Mouse (Mus musculus) kidney, adult 2 months (tissue): ENCODE measurements around the gene Wnk1. TPM values are rescaled to one million over a fixed set of nuclear protein-coding genes. Genes with fewer than 3 reads are reported as not detected.

Source experiments
- DNase-seq: peaks from one replicate; pipeline ENCODE4 v3.0.0; 2021
- H3K27ac ChIP-seq: fragments of 200-500 bp; 2 replicates; pipeline ENCODE4 v1.5.1; 2012; ENCODE audit warnings: low read depth, low read length, control low read depth, inconsistent platforms; ENCODE audit not compliant: insufficient read depth
- H3K27me3 ChIP-seq: fragments of 200-500 bp; replicated peaks from 2 replicates; pipeline ENCODE4 v1.6.1; 2012; ENCODE audit warnings: mild to moderate bottlenecking, moderate library complexity, low read length, inconsistent platforms; ENCODE audit not compliant: control insufficient read depth, insufficient read depth
- H3K36me3 ChIP-seq: fragments of 200-500 bp; 2 replicates; pipeline ENCODE4 v1.6.1; 2012; ENCODE audit warnings: mild to moderate bottlenecking, moderate library complexity, low read length, inconsistent platforms; ENCODE audit not compliant: control insufficient read depth, insufficient read depth
- H3K4me1 ChIP-seq: fragments of 200-500 bp; 2 replicates; pipeline ENCODE4 v1.6.1; 2011; ENCODE audit warnings: low read length; ENCODE audit not compliant: control insufficient read depth, insufficient read depth
- H3K4me3 ChIP-seq: fragments of 200-500 bp; 2 replicates; pipeline ENCODE4 v1.5.1; 2011; ENCODE audit warnings: mild to moderate bottlenecking, low read depth, low read length, control low read depth; ENCODE audit not compliant: insufficient read depth
- CTCF ChIP-seq: fragments of 200-500 bp; conservative IDR thresholded peaks from 2 replicates; pipeline ENCODE4 v1.5.1; 2011; ENCODE audit warnings: low read depth, mild to moderate bottlenecking, control low read depth, low read length, moderate library complexity, mixed read lengths; ENCODE audit not compliant: insufficient read depth, insufficient read length
- POLR2A ChIP-seq: fragments of 200-500 bp; IDR thresholded peaks from one replicate; pipeline ENCODE4 v1.6.1; 2011; ENCODE audit warnings: low read depth, low read length, control low read depth
- WGBS: fragments of 180-500 bp; shearing (Covaris S2); methylation state at CpG from one replicate; pipeline ENCODE4 v1.1.7; 2018; 5-methylcytosine and 5-hydroxymethylcytosine counted together
- polyA plus RNA-seq: library from polyadenylated mRNA; depleted of rRNA; stranded (reverse); fragments of >200 nt; gene quantifications from 2 replicates; pipeline ENCODE4 v1.2.3, GENCODE M21; 2012

The Wnk1 gene
- polyA plus RNA-seq, 1 experiment: 135 TPM

GRCm38 (mm10) chr6:120039668-120040556 is 1.4 kb upstream of the Wnk1 start:
- WGBS: 2% methylated on average over 24 of the region's 24 CpGs
- Histone ChIP-seq H3K4me1 (peaks cover 3% of the 10 kb centered on the region; the same call in 1 of the 2 replicates), H3K27me3 (no peaks in the 10 kb centered on the region), H3K36me3 (no peaks in the 10 kb centered on the region), H3K27ac (no peak overlapping the region), H3K4me3 (peak overlapping the region; percentile 48)
- no peak for TF ChIP-seq POLR2A
- peak; percentile 64 for TF ChIP-seq CTCF
- DNase-seq: peak; percentile 91

GRCm38 (mm10) chr6:120039256-120039563 is 738 bp upstream of the Wnk1 start:
- Histone ChIP-seq H3K4me1 (peaks cover 3% of the 10 kb centered on the region; the same call in 1 of the 2 replicates), H3K27me3 (no peaks in the 10 kb centered on the region), H3K27ac (peak overlapping the region; percentile 54), H3K4me3 (peak overlapping the region; percentile 48), H3K36me3 (no peaks in the 10 kb centered on the region)
- TF ChIP-seq POLR2A (no peak), CTCF (no peak)
- DNase-seq: peak; percentile 40
- 1% methylated on average over 9 of the region's 9 CpGs for WGBS

- peak overlapping the region; percentile 82 for H3K27ac ChIP-seq
- no peaks in the 10 kb centered on the region for H3K27me3 ChIP-seq
- TF ChIP-seq CTCF (no peak), POLR2A (peak; percentile 14)
- H3K4me3 ChIP-seq: peak overlapping the region; percentile 86
- H3K4me1 ChIP-seq: peaks cover 3% of the 10 kb centered on the region; the same call in 1 of the 2 replicates
- peak; percentile 84 for DNase-seq
- WGBS: under 1% methylated on average over 84 of the region's 85 CpGs
- H3K36me3 ChIP-seq: no peaks in the 10 kb centered on the region
Measured at GRCm38 (mm10) chr6:120037636-120038365, 671 bp downstream of the Wnk1 start.

GRCm38 (mm10) chr6:120037004-120037635 is 1.4 kb downstream of the Wnk1 start:
- Histone ChIP-seq H3K36me3 (no peaks in the 10 kb centered on the region), H3K4me3 (peak overlapping the region; percentile 86), H3K4me1 (peaks cover 3% of the 10 kb centered on the region; the same call in 1 of the 2 replicates), H3K27me3 (no peaks in the 10 kb centered on the region), H3K27ac (peak overlapping the region; percentile 82; the same call in 1 of the 2 replicates)
- under 1% methylated on average over 51 of the region's 51 CpGs for WGBS
- peak; percentile 62 for DNase-seq
- TF ChIP-seq CTCF (peak; percentile 46), POLR2A (no peak)

- H3K36me3 ChIP-seq: no peaks in the 10 kb centered on the region
- no peak for DNase-seq
- no peaks in the 10 kb centered on the region for H3K27me3 ChIP-seq
- H3K4me3 ChIP-seq: no peak overlapping the region
- no peak overlapping the region for H3K27ac ChIP-seq
- TF ChIP-seq POLR2A (no peak), CTCF (no peak)
- H3K4me1 ChIP-seq: peaks cover 7% of the 10 kb centered on the region; the same call in 1 of the 2 replicates
Measured at GRCm38 (mm10) chr6:120024577-120024976, 13.9 kb downstream of the Wnk1 start.

- H3K27ac ChIP-seq: no peak overlapping the region
- WGBS: 43% methylated on average over 1 of the region's 1 CpGs
- no peak for DNase-seq
- TF ChIP-seq POLR2A: no peak
- no peak for TF ChIP-seq CTCF
- H3K36me3 ChIP-seq: no peaks in the 10 kb centered on the region
- no peak overlapping the region for H3K4me3 ChIP-seq
- H3K27me3 ChIP-seq: no peaks in the 10 kb centered on the region
- H3K4me1 ChIP-seq: peaks cover 10% of the 10 kb centered on the region; the same call in 1 of the 2 replicates
Measured at GRCm38 (mm10) chr6:120023746-120024145, 14.7 kb downstream of the Wnk1 start.
